Mouse (Mus musculus) T-helper 17 cell (primary cell): ENCODE measurements around the gene Gm21969.

Source experiments
- in situ Hi-C, 2 experiments: fragments of 300-600 bp; cut with MboI, MseI; formaldehyde crosslinking; loops; 1 replicate in 1 of 2; 2 replicates in 1 of 2; pipeline ENCODE4 v1.15.1; 2025; ENCODE audit warnings: high pct_unique_total_duplicates in 2 of 2

The Gm21969 gene

DNA sequence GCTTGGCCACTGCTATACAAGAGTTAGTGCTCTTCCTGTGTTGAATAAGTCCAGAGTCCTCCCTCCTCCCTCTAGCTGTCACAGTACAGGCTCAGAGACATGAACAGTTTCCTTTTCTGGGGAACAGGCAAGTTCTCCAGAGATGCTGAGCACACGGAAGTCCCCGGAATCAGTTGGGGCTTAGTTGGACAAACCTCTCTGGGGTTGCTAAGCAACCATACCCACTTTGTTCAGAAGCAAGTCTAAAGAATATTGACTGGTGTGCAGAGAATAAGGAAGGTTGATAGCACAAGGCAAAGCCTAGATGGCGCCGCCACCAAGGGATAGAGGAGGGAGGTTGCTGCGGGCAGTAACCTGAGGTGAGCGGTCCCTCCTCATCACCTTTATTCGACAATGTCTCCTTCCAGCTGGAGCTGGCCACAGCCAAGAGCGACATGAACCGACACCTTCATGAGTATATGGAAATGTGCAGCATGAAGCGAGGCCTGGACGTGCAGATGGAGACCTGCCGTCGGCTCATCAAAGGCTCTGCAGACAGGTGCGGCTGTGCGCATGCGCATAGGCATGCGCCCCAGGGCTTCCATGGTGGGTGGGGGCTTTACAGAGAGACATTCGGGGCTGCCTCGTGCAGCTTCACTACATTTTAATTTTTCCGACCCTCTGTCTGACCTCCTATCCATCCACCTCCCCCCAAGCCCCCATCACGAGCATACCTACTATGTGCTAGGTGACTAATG, 11.7 kb downstream of the Gm21969 start:
- in situ Hi-C loops: loop anchor here (5.0 to 25.0 kb wide), 4 partner anchors 37 to 1923 kb away; partner anchors contain the start of gene Spen (in 1 of the 2)

DNA sequence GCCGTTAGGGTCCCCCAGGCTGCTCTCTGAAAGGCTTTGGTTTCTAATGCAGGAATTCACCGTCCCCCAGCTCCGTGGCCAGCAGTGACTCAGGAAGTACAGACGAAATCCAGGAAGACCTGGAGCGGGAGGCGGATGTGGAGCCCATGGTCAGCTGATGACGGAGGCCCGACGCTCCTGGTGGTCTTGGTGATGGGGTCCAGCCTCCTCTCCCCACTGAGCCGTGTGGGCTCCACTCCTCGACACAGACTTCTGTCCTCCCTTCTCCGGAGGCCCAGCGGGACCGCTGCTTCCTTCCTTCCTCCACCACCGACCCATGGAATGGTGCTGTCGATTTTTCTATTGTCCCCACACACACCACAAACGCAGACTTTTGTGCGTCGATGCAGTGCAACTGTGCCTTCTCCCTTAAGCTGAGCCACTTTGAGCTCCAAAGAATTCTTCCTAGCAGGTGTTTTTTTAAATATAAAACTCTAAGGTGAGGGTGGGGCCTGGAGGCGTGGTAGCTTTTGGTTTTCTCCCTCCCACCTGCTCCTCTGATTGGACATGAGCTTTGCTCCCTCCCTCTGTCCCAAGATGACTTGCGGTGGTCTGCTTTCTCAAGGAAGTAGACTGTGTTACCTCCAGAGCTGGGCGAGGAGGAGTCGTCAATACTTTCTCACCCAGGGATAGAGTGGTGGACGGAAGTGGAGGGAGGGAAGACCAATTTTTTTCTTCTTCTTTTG, 13.5 kb downstream of the Gm21969 start:
- in situ Hi-C loops: loop anchor here in 1 of 2 experiments (25.0 kb wide), 1 partner anchor 1921 kb away; the partner anchor contains the start of gene Spen

DNA sequence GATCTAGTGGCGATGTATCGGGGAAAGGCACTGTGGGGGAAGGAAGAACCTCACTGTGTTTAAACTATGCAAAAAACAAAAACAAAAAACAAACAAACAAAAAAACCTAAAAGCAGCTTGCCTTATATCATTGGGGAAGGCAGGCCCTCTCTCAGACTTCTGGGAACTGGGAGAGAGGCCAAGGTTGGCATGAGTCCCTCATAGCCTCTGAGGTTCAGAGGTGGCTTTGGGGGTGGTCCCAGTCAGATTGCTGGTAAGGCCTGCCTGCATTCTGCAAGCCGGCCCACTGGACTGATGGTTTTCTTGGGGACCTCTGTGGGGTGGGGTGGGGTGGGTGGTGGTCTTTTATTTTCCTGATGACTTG, 14.0 kb downstream of the Gm21969 start:
- in situ Hi-C loops: loop anchor here in 1 of 2 experiments (25.0 kb wide), 1 partner anchor 1920 kb away; the partner anchor contains the start of gene Spen

DNA sequence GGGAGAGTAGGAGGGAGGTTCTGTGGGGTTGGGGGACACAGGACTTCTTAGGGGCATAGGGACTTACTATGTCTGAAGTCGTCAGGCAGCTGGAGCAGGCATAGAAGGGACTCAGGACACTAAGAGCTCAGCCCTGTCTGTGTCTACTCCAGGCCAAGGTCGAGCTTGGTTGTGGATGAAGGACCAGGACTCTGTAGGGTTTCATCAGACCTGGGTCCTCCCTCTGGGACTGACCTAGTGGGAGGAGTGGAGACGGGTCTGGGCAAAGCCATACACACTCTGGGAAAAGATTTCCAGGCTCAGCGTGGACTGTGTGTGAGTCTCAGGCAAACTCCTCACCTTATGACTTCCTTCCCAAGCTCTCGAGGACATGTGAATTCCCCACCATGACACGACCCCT, 16.8 kb downstream of the Gm21969 start:
- in situ Hi-C loops: loop anchor here in 1 of 2 experiments (25.0 kb wide), 1 partner anchor 1918 kb away; the partner anchor contains the start of gene Spen

DNA sequence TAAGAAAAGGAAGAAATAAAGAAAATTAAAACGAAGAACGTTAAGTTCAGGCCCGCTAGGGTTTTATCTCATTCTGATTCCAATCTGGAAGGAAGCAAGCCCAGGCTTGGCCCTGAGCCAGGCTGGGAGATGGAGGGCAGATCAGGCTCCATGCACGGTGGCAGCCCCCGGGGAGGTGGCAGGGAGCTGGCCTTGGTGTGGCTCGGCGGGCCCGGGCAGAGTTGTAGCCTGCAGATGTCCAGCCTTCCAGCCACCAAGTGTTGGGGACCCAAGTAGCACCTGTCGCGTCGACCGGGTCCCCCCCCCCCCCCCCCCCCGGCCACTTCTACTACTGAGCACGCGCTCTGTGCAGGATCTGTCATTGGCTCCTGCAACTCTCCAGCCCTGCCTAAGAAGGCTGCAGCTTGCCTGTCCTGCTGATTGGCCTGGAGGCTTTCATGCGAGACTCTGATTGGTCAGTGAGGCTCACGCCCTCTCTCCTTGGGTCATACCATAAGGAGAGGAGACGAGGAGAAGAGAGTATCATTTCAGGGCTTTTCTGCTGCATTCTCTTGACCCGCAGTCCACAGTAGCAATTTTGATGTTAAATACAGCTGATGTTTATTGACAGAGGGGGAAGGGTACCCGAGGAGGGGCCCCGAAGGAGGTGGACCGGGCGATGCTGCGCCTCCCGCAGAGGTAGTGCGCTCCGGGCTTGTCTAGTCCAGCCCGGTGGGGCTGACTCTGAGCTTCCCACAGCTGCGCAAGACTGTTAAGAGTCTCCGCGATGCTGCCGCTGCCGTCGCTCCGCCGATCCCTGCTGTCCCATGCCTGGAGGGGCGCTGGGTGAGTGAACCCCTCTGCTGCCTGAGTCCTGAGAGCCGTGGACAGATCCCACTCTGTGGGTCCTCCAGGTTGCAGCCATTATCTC, 19.6 kb downstream of the Gm21969 start, which contains the start of gene Aldh4a1:
Gene Aldh4a1 (plus strand): TSS at position 494 of the 910 bp plus-strand sequence.
- in situ Hi-C loops: loop anchor here in 1 of 2 experiments (25.0 kb wide), 1 partner anchor 1915 kb away; the partner anchor contains the start of gene Spen

DNA sequence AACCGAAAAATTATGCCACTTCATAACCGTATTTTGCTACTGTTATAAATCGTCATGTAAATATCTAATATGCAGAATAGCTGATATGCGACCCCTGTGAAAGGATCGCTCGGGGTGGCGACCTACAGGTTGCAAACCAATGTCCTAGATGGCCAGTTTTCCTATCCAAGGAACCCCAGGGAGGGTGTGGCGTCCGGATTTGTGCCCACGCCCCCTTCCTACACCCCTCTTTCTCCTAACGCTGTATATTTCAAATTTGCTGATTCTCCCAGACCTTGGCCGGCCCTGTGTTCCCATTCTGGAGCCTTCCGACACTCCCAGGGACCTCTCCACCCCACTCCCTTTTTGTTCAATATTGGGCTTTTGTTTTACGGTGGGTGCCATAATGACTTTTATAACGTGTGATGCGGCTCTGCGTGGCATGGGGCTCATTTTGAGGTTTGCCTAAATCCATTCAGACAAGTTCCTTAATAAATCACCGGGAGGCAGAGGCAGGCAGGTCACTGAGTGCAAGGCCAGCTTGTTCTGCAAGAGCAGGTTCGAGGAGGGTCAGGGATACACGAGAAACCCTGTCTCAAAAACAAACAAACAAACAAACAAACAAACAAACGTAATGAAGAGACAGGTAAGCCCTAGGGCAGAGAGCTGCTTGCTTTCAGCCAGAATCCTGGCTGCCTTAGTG, 20.6 kb downstream of the Gm21969 start:
- in situ Hi-C loops: loop anchor here in 1 of 2 experiments (25.0 kb wide), 1 partner anchor 1914 kb away; the partner anchor contains the start of gene Spen

DNA sequence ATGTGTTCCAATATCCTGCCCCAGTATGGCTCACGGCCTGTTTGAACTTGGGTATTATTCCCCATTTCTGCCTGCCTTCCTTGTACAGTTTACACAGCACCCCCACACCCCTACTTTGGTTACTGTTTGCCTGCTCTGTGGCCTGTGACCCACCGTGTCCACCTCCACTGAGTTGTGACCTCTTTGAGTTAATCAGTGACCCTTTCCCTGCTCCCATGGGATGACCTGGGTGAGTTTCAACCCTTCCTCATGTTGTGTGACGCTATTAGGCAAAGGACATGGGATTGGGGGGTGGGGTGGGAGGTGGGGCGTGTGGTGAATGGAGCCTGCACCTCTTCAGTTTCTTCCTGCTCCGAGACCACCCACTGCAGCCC, 21.1 kb downstream of the Gm21969 start:
- in situ Hi-C loops: loop anchor here in 1 of 2 experiments (25.0 kb wide), 1 partner anchor 1913 kb away; the partner anchor contains the start of gene Spen

DNA sequence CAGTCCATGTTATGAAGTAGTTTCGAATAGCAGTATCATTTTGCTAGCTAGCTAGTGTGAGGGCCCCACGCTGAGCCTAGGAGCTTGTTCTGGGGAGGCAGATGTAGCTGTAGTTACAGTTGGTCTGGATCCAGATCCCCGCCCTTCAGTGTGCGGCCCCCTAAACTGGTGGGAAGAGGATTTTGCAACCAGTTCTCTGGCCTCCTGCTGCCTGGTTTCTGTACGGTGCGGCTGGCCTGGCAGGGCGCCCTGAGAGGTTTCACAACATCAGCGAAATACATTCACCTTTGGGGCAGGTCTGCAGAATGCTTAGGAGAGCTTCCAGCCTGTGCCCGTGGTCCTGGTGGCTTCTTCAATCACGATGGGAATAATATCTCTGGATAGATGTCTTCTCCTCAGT, 21.7 kb downstream of the Gm21969 start:
- in situ Hi-C loops: loop anchor here in 1 of 2 experiments (25.0 kb wide), 1 partner anchor 1913 kb away; the partner anchor contains the start of gene Spen

DNA sequence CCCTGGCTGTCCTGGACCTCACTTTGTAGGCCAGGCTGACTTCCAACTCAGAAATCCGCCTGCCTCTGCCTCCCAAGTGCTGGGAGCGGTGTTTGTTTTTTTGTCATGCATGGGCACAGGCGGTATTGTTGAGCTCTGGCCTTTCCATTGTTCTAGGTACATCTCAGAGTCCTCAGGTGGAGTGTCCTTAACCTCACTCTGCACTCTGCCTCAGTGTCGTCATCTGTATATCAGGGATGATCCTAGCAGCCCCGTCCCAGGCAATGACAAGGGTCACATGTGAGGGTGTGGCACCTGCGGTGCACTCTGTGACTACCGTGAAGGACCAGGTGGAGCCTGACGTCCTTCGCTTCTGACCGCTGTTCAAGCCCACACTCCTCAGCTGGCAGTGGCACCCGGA, 24.4 kb downstream of the Gm21969 start:
- in situ Hi-C loops: no loop called here

DNA sequence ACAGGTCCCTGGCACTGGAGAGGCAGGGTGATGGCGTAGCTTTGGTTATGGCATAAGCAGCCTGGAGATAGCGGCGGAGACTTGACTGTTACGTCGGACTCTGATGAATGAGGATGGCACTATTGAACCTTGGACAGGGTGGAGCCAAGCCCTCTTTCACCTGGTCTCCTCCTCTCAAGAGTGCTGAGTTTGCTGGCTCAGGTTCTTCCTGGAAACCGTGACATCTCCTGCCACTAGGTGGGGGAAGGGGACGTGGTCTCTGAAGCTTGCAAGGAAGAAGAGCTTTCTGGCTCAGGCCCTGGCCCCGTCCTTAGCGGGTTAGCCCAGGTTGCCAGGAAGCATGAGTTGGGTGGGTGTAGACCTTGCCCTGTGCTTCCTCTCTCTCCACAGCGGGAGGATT, 27.2 kb downstream of the Gm21969 start:
- in situ Hi-C loops: loop anchor here (5.0 kb wide), 2 partner anchors 113 to 163 kb away; no protein-coding TSS in a partner anchor

DNA sequence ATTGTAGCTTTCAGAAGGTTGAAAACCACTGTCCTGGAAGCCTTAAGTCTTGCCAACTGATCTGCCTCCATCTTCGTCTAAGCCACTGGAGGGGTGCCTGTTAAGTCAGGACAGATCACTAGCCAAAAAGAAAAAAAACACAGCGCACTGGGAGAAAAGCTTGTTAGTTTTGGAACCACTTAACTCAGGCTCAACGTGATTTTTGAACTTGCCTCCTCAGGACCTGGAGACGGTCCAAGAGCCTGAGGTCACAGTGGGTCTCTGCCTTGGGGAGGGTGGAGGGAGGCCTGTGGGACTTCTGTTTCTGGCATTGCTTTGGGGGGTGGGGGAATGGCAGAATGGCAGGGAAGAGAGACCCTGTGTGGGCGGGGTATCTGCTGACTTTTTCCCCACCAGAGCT, 28.2 kb downstream of the Gm21969 start:
- in situ Hi-C loops: loop anchor here (5.0 kb wide), 2 partner anchors 114 to 164 kb away; no protein-coding TSS in a partner anchor

DNA sequence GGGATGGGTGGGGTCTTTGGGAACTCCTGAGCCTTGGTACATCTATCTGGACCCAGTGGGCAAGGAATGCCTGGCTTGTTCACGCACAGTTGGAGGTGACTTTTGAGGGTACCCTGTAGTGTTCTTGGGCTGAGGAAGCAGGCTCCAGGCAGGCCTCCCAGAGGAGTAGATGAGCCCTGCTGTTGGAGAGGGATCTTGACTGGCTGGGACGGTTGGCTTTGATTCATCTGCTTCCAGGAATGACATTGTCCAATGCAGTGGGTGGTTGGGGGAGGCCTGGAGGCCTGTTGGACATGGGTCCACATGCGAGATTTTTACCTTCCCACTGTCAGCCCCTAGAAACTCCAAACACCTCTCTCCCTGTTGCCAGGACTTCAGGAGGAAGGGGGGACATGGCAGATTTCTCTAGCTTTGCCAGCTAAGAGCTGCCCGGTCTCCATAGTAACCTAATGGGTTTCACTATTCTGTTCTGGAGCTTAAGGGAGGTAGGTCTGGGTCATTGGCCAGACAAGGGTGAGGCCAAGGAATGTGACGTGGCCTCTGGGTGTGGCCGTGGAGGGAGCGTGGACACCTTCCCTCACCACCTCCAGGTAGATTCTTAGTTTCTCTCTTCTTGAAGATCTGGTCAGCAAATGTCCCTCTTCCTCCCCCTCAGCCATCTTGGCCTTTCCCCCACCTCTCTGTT, 28.7 kb downstream of the Gm21969 start:
- in situ Hi-C loops: loop anchor here (5.0 kb wide), 2 partner anchors 114 to 164 kb away; no protein-coding TSS in a partner anchor

DNA sequence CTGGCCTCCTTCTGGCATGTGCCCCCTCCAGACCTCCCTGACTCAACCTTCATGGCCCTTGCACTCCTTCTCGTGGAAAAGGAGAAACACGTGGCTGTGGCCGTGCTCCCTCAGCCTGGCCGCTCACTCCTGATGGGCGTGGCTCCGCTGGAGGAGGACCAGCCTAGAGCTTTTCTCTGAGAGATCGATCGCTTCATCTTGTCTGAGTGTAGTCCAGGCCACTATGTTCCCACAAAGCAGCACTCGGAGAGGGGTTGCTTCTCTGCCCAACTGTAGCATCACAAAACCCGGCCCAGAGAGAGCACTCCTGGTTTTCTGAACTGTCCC, 29.2 kb downstream of the Gm21969 start:
- in situ Hi-C loops: loop anchor here (5.0 kb wide), 2 partner anchors 115 to 165 kb away; no protein-coding TSS in a partner anchor

DNA sequence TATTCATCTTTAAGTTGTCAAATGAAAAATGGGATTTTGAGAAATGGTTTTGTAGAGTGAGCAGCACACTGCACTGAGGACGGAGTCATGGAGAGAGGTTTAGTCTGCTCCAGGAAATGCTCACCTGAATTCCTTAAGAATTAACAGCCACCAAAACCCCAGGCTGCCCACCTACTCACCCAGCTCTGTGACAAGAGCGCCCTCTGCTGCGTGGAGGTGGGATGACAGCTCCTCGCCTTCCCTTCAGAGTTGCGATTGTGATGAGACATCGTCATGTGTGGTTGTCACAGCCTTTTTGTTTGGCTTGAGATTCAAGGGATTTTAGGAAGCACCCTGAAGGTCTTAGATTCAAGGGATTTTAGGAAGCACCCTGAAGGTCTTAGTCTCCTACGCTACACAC, 33.4 kb downstream of the Gm21969 start:
- in situ Hi-C loops: loop anchor here in 1 of 2 experiments (5.0 kb wide), 1 partner anchor 164 kb away; no protein-coding TSS in a partner anchor

DNA sequence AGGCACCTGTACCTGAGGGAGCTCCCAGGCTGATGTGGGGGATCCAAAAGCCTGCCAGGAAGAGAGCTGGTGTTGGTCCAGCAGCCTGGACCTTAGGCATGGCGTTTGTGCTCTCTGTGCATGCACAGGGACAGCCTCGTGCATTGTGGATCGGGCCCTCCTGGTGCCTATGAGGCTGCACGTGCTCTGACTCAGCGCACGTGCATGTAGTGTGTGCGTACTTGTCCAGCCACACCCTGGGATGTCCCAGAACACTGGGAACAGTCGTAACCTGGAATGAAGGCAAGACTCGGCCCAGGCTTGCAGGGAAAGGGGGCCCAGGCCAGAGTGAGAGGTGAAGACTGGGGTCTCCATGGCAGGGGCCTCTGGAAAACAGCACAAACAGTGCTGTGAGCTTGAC, 34.9 kb downstream of the Gm21969 start:
- in situ Hi-C loops: loop anchor here in 1 of 2 experiments (5.0 kb wide), 1 partner anchor 166 kb away; no protein-coding TSS in a partner anchor

DNA sequence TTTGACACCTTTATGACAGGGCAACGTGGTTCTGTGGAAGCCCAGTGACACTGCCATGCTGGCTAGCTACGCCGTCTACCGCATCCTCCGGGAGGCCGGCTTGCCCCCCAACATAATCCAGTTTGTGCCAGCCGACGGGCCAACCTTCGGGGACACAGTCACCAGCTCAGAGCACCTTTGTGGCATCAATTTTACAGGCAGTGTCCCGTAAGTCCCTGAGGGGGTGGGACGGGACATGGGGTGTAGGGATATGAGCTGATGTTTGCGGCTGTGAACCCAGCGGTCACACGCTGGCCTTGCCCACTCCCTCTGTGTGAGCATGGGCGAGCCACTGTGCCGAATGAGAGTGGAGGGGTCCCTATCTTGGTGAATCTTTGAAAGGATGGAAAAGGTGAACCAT, 35.4 kb downstream of the Gm21969 start:
- in situ Hi-C loops: loop anchor here in 1 of 2 experiments (5.0 kb wide), 1 partner anchor 166 kb away; no protein-coding TSS in a partner anchor

DNA sequence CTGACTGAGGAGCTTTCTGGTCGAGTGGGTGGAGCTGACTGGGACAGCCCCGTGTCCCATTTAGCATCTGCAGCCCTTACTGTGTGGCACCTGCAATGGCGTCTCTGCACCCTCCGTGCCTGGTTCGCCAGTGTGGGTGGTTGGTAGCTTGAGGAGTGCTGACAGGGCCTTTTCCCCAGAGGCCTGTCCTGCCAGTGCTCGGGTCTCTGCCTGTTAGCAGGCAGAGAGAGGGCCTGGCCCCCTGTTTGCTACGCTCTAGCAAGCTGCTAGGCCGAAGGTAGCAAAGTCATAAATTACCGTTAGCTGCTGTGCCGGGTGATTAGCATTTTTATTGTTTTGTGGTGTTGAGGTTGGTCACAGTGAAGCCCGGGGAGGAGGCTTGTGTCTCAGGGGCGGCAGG, 36.8 kb downstream of the Gm21969 start:
- in situ Hi-C loops: loop anchor here in 1 of 2 experiments (5.0 kb wide), 1 partner anchor 168 kb away; no protein-coding TSS in a partner anchor

DNA sequence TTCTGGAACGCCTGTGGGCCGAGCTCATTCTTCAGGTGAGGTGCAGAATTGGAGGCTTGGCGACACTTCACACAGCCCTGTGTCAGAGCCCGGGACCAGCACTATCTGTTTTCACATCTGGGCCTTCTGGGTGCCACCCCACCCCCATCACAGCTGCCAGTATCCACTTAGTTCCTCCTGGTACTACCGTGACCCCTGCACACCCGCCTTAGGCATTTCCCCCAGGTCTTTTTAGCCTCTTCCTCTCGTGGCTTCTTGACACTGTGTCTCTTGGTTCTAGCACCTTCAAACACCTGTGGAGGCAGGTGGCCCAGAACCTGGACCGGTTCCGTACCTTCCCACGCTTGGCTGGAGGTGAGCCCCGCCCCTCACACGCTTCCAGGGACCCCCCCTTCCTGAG, 37.3 kb downstream of the Gm21969 start:
- in situ Hi-C loops: no loop called here

DNA sequence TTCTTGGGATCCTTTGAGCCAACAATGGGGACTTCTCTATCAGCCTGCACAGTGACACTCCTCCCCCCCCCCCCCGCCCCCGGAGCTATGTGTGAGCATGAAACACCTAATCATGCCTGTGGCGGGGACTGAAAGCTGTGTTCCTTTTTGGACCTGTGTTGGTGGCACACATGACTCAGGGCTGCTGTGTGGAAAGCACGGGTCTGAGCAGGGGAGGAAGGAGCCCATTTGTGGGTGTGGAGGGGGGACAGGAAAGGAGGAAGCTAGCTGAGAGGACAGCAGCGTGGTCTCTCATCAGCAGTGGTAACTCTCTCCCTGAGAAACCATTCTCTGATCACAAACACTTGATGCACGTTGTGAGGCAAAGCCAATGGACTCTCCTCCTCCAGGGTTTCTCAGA, 37.8 kb downstream of the Gm21969 start:
- in situ Hi-C loops: no loop called here
